Mouse (Mus musculus) E14TG2a.4 (cell line): ENCODE measurements around the gene Git1.

Experiments used
- CTCF ChIP-seq: conservative IDR thresholded peaks from 2 replicates; pipeline ENCODE4 v1.5.1; 2014; ENCODE audit warnings: low read length
- NANOG ChIP-seq: IDR thresholded peaks from 2 replicates; pipeline ENCODE4 v1.6.1; 2014; ENCODE audit warnings: borderline replicate concordance, low read length, mixed read lengths
- POU5F1 ChIP-seq: IDR thresholded peaks from 2 replicates; pipeline ENCODE4 v1.6.1; 2014; ENCODE audit warnings: low read length, borderline replicate concordance

- TF ChIP-seq CTCF, result no peak
- TF ChIP-seq NANOG, result no peak
- TF ChIP-seq POU5F1, result no peak
These were observed 39.0 kb downstream of the Git1 start for GRCm38 (mm10) chr11:77532202-77532846.
